Mouse (Mus musculus) embryonic facial prominence, embryonic 15.5 days (tissue): ENCODE data around the gene Zrsr1. TPM values are rescaled to one million over a fixed set of nuclear protein-coding genes. Genes with fewer than 3 reads are reported as not detected.

Experiments
- ATAC-seq: fragments of 200-750 bp; cut with Nextera tagmentation; 2 replicates; pipeline ENCODE4 v1.8.0; 2017; ENCODE audit warnings: low read depth, moderate TSS enrichment; ENCODE audit not compliant: insufficient number of reproducible peaks, low FRiP score, low TSS enrichment
- H3K27ac ChIP-seq: fragments of 300-500 bp; sonication (generic); replicated peaks from 2 replicates; pipeline ENCODE4 v1.5.1; 2015; ENCODE audit warnings: mild to moderate bottlenecking, inconsistent platforms
- H3K27me3 ChIP-seq: fragments of 300-500 bp; sonication (generic); 2 replicates; pipeline ENCODE4 v1.6.1; 2015; ENCODE audit warnings: inconsistent platforms
- H3K36me3 ChIP-seq: fragments of 300-500 bp; sonication (generic); 2 replicates; pipeline ENCODE4 v1.6.1; 2015; ENCODE audit warnings: mild to moderate bottlenecking, inconsistent platforms
- H3K4me1 ChIP-seq: fragments of 300-500 bp; sonication (generic); 2 replicates; pipeline ENCODE4 v1.6.1; 2015; ENCODE audit warnings: inconsistent platforms
- H3K4me2 ChIP-seq: fragments of 300-500 bp; sonication (generic); replicated peaks from 2 replicates; pipeline ENCODE4 v1.6.1; 2015; ENCODE audit warnings: mild to moderate bottlenecking, inconsistent platforms
- H3K4me3 ChIP-seq: fragments of 300-500 bp; sonication (generic); replicated peaks from 2 replicates; pipeline ENCODE4 v1.5.1; 2015; ENCODE audit warnings: mild to moderate bottlenecking, inconsistent platforms
- H3K9ac ChIP-seq: fragments of 300-500 bp; sonication (generic); 2 replicates; pipeline ENCODE4 v1.6.1; 2015; ENCODE audit warnings: inconsistent platforms
- H3K9me3 ChIP-seq: fragments of 300-500 bp; sonication (generic); replicated peaks from 2 replicates; pipeline ENCODE4 v1.6.1; 2016; ENCODE audit warnings: inconsistent platforms
- WGBS: fragments of 180-500 bp; shearing (Covaris S2); methylation state at CpG from one replicate; pipeline ENCODE4 v1.1.7; 2015; 5-methylcytosine and 5-hydroxymethylcytosine counted together
- polyA plus RNA-seq: library from polyadenylated mRNA; unstranded; fragments of >200 nt; fragmentation: Nextera tagmentation; extraction: Ambion mirVana; gene quantifications from 2 replicates; pipeline ENCODE4 v1.2.1, GENCODE M21; 2015

Gene Zrsr1
- polyA plus RNA-seq, 1 experiment from 2014 or later = 3.5 TPM

DNA sequence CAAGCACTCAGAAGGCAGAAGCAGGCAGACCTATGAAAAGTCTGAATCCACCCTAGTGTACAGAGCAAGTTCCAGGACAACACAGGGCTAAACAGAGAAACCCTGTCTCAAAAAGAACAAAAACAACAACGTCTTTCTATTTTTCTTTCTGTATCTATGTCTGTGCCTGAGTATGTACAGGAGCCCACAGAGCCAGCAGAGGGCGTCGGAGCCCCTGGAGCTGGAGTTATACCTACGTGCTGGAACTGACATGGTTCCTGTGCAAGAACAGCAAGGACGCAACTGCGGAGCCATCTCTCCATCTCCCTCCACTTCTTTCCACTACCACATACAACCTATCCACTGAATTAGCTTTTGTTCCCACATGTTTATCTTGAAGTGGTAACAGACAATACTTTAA lies 21.7 kb upstream of the Zrsr1 start:
- WGBS = 90% methylated on average over 6 of the region's 6 CpGs
- Histone ChIP-seq H3K4me2 (no peak overlapping the region), H3K4me3 (no peak overlapping the region), H3K27me3 (no peaks in the 10 kb centered on the region), H3K9me3 (no peaks in the 10 kb centered on the region), H3K36me3 (no peaks in the 10 kb centered on the region; the same call in 1 of the 2 replicates), H3K9ac (no peak overlapping the region), H3K27ac (no peak overlapping the region), H3K4me1 (no peaks in the 10 kb centered on the region)
- ATAC-seq = no peak

- Histone ChIP-seq H3K9ac (no peak overlapping the region), H3K27ac (no peak overlapping the region), H3K27me3 (no peaks in the 10 kb centered on the region), H3K4me2 (no peak overlapping the region), H3K36me3 (no peaks in the 10 kb centered on the region; the same call in 1 of the 2 replicates), H3K4me1 (no peaks in the 10 kb centered on the region), H3K4me3 (no peak overlapping the region), H3K9me3 (no peaks in the 10 kb centered on the region)
- no peak for ATAC-seq
- WGBS = 84% methylated on average over 7 of the region's 7 CpGs
These were observed 19.1 kb upstream of the Zrsr1 start for GRCm38 (mm10) chr11:22952668-22953067.

- Histone ChIP-seq H3K36me3 (no peaks in the 10 kb centered on the region; the same call in 1 of the 2 replicates), H3K9ac (no peak overlapping the region), H3K4me1 (no peaks in the 10 kb centered on the region), H3K9me3 (no peaks in the 10 kb centered on the region), H3K27me3 (no peaks in the 10 kb centered on the region), H3K4me2 (no peak overlapping the region), H3K27ac (no peak overlapping the region), H3K4me3 (no peak overlapping the region)
- ATAC-seq = no peak
- WGBS = 93% methylated on average over 6 of the region's 6 CpGs
These were observed 15.5 kb upstream of the Zrsr1 start for GRCm38 (mm10) chr11:22956346-22956745.

- no peak for ATAC-seq
- no peak overlapping the region for H3K27ac ChIP-seq
- no peaks in the 10 kb centered on the region for H3K27me3 ChIP-seq
- H3K4me1 ChIP-seq = no peaks in the 10 kb centered on the region
- H3K4me3 ChIP-seq = no peak overlapping the region
- H3K4me2 ChIP-seq = no peak overlapping the region
- no peak overlapping the region for H3K9ac ChIP-seq
- no peaks in the 10 kb centered on the region; the same call in 1 of the 2 replicates for H3K36me3 ChIP-seq
- H3K9me3 ChIP-seq = no peaks in the 10 kb centered on the region
- 67% methylated on average over 4 of the region's 4 CpGs for WGBS
These were observed 15.0 kb upstream of the Zrsr1 start for GRCm38 (mm10) chr11:22956830-22957229.

DNA sequence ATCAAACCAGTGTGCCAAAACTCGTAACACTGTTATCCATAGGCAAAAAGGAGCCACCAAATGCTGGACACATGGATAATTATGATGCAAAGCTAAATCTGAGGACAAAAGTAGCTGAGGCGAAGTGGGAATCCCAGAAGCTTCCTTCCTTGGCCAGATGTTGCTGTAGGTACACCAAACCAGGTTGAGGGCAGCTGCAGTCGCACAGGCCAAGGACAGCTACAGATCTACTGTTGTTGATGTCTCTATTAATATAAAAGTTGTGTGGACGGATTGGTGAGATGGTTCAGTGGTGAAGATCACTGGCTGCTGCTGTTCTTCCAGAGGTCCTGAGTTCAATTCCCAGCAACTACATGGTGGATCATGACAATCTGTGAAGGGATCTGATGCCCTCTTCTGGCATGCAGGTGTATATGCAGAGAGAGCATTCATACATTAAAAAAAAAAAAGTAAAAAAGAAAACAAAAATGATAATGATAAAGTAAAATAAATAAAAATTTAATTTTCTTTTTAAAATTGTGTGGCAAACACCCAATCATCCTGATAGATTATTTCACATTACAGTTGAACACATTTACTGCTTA lies 13.9 kb upstream of the Zrsr1 start:
- Histone ChIP-seq H3K27ac (no peak overlapping the region), H3K27me3 (no peaks in the 10 kb centered on the region), H3K4me1 (no peaks in the 10 kb centered on the region), H3K4me2 (no peak overlapping the region), H3K4me3 (no peak overlapping the region), H3K9me3 (no peaks in the 10 kb centered on the region), H3K36me3 (no peaks in the 10 kb centered on the region; the same call in 1 of the 2 replicates), H3K9ac (no peak overlapping the region)
- 90% methylated on average over 4 of the region's 4 CpGs for WGBS
- ATAC-seq = no peak

DNA sequence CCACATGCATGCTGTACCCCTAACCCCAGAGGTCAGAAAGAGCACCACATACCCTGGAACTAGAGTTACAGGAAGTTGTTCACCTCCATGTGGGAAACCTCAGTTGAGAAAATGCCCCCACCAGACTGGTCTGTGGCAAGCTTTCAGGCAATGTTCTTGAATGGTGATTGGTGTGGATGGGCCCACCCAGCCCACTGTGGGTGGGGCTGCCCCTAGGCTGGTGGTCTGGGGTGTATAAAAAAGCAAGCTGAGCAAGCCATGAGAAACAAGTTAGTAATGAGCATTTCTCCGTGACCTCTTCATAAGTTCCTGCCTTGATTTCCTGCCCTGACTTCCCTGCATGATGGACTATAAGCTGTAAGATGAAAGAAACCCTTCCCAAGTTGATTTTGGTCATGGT lies 9.7 kb upstream of the Zrsr1 start:
- ATAC-seq = no peak
- no peak overlapping the region for H3K4me3 ChIP-seq
- no peak overlapping the region for H3K4me2 ChIP-seq
- 66% methylated on average over 1 of the region's 1 CpGs for WGBS
- no peaks in the 10 kb centered on the region for H3K4me1 ChIP-seq
- 0 out of 2 replicates have a peak, but pooled peaks cover 4% of the 10 kb centered on the region for H3K9me3 ChIP-seq
- no peaks in the 10 kb centered on the region for H3K27me3 ChIP-seq
- H3K36me3 ChIP-seq = peaks cover 5% of the 10 kb centered on the region
- H3K27ac ChIP-seq = no peak overlapping the region
- H3K9ac ChIP-seq = no peak overlapping the region

DNA sequence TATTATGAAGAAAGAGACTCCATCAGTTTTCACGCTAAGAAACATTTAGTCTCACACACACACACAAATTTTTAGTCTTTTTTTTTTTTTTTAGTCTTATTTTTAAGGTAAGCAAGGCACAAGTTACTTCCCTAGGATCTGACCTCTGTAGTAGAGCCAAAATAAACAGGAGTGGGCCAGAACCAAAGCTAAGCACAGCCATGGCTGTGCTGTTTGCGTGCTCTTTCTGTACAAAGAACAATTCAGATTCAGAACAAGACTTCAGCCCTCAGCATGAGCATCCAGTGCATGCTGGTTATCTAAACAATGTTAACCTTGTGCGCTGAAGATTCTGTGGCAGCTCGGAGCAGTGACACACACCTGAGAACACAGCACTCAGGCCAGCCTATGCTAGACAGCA lies 7.4 kb upstream of the Zrsr1 start:
- H3K9me3 ChIP-seq = 0 out of 2 replicates have a peak, but pooled peaks cover 4% of the 10 kb centered on the region
- H3K27me3 ChIP-seq = no peaks in the 10 kb centered on the region
- no peak overlapping the region for H3K4me2 ChIP-seq
- ATAC-seq = no peak
- 78% methylated on average over 4 of the region's 4 CpGs for WGBS
- H3K36me3 ChIP-seq = peaks cover 5% of the 10 kb centered on the region
- no peak overlapping the region for H3K27ac ChIP-seq
- no peak overlapping the region for H3K4me3 ChIP-seq
- no peak overlapping the region for H3K9ac ChIP-seq
- no peaks in the 10 kb centered on the region for H3K4me1 ChIP-seq

DNA sequence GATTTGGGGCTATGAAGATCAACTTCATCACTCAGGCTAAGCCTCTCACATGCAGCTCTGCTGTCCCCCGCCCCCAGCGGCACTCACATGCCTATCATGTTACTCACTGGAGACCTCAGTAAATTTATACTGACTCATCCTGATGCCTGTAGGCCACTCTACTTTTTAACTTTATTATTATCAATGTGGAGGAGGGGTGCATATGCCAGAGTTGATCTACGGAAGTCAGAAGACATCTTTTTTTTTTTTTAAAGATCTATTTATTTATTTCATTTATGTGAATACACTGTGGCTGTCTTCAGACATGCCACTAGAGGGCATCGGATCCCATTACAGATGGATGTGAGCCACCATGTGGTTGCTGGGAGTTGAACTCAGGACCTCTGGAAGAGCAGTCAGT lies 6.3 kb upstream of the Zrsr1 start:
- no peak overlapping the region for H3K9ac ChIP-seq
- H3K9me3 ChIP-seq = 0 out of 2 replicates have a peak, but pooled peaks cover 4% of the 10 kb centered on the region
- H3K36me3 ChIP-seq = peaks cover 5% of the 10 kb centered on the region
- no peak overlapping the region for H3K4me2 ChIP-seq
- ATAC-seq = no peak
- no peaks in the 10 kb centered on the region for H3K27me3 ChIP-seq
- H3K27ac ChIP-seq = no peak overlapping the region
- H3K4me3 ChIP-seq = no peak overlapping the region
- 57% methylated on average over 4 of the region's 4 CpGs for WGBS
- no peaks in the 10 kb centered on the region for H3K4me1 ChIP-seq

- Histone ChIP-seq H3K27me3 (no peaks in the 10 kb centered on the region), H3K9ac (no peak overlapping the region), H3K4me2 (no peak overlapping the region), H3K36me3 (peaks cover 21% of the 10 kb centered on the region), H3K4me1 (0 out of 2 replicates have a peak, but pooled peaks cover 3% of the 10 kb centered on the region), H3K9me3 (peaks cover 16% of the 10 kb centered on the region; the same call in 1 of the 2 replicates), H3K27ac (no peak overlapping the region), H3K4me3 (no peak overlapping the region)
- 53% methylated on average over 6 of the region's 6 CpGs for WGBS
- no peak for ATAC-seq
These were observed 2.3 kb upstream of the Zrsr1 start for GRCm38 (mm10) chr11:22969486-22969885.

GRCm38 (mm10) chr11:22970546-22970945 lies 1.3 kb upstream of the Zrsr1 start:
- no peak overlapping the region for H3K9ac ChIP-seq
- H3K4me1 ChIP-seq = peaks cover 6% of the 10 kb centered on the region; the same call in 1 of the 2 replicates
- no peaks in the 10 kb centered on the region for H3K27me3 ChIP-seq
- H3K4me3 ChIP-seq = no peak overlapping the region
- WGBS = 96% methylated on average over 1 of the region's 1 CpGs
- no peak for ATAC-seq
- H3K4me2 ChIP-seq = no peak overlapping the region
- H3K27ac ChIP-seq = no peak overlapping the region
- peaks cover 16% of the 10 kb centered on the region; the same call in 1 of the 2 replicates for H3K9me3 ChIP-seq
- peaks cover 21% of the 10 kb centered on the region for H3K36me3 ChIP-seq

- no peaks in the 10 kb centered on the region for H3K27me3 ChIP-seq
- peak overlapping the region; percentile 58 for H3K4me3 ChIP-seq
- peaks cover 13% of the 10 kb centered on the region; the same call in 1 of the 2 replicates for H3K9me3 ChIP-seq
- H3K9ac ChIP-seq = peak overlapping the region; percentile 54
- H3K27ac ChIP-seq = peak overlapping the region; percentile 84
- peaks cover 14% of the 10 kb centered on the region for H3K4me1 ChIP-seq
- peak; percentile 78 for ATAC-seq
- peak overlapping the region; percentile 56 for H3K4me2 ChIP-seq
- peaks cover 16% of the 10 kb centered on the region for H3K36me3 ChIP-seq
- WGBS = 46% methylated on average over 44 of the region's 46 CpGs
These were observed 1.1 kb downstream of the Zrsr1 start for GRCm38 (mm10) chr11:22972746-22973526.
